ENCODE assay signal across 12 mouse cellular contexts in the genomic region with DNA sequence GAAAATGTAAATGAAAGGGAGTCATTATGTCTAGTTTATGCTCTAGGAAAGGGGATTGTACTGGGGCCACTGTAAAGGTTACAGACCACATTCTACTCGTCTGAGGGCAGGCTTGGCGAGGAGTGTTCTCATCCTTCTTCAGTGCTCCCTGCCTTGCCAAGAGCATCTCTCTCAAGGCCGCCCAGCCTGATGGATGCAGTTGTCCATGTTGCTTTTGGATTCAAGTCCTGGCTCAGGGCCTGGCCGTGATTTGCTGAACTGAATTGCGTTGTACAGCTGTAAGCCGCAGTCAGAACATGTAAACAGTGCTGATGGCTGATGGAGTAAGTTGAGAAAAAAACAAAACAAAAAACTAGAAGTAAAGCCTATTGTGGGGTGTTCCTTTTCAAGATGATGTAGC. TPM values are rescaled to one million over a fixed set of nuclear protein-coding genes. Genes with fewer than 3 reads are reported as not detected.
DNase-seq lines count a peak whose midpoint lies in the region; ATAC-seq lines count a peak whose summit lies in the region.
"Had no signal": no experiment of that assay in that cellular context is flagged by ENCODE, and none has a peak within 500 bp of the region (broad histone marks: within the 10 kb centered on the region; RNA-seq: fewer than 3 reads in every experiment).

No protein-coding gene starts in this region.

- no peaks in the 10 kb centered on the region for H3K27me3 ChIP-seq in heart, embryonic 11.5 days (ENCODE audit: control insufficient read depth, insufficient read depth, low read length)
- H3K27me3 ChIP-seq in midbrain, embryonic 15.5 days (replicated peaks): no peaks in the 10 kb centered on the region
- H3K27me3 ChIP-seq: lung, embryonic 15.5 days; neural tube, embryonic 12.5 days had no signal

- peak; percentile 80 to 88 for DNase-seq in heart, adult 18-20 months
- peak; percentile 29 to 42 for DNase-seq in adrenal gland, postnatal 36 days
- DNase-seq in heart, postnatal 4 days: peak; percentile 69
- peak; percentile 29 for DNase-seq in lung, postnatal 25 days (ENCODE audit: low spot score)
- no peak for DNase-seq in thymus, postnatal 14 days
- DNase-seq in natural killer cell, adult 2 months (ENCODE audit: low spot score in 2 of 2): no peak
- DNase-seq: cerebellum, adult 11-12 months had no signal

- no peaks in the 10 kb centered on the region for H3K36me3 ChIP-seq in heart, embryonic 11.5 days (ENCODE audit: control insufficient read depth, insufficient read depth, low read length)
- H3K36me3 ChIP-seq in midbrain, embryonic 15.5 days (replicated peaks): no peaks in the 10 kb centered on the region
- H3K36me3 ChIP-seq: lung, embryonic 15.5 days; neural tube, embryonic 12.5 days had no signal

- H3K4me1 ChIP-seq in heart, embryonic 11.5 days (ENCODE audit: control insufficient read depth, insufficient read depth, low read length): no peaks in the 10 kb centered on the region
- no peaks in the 10 kb centered on the region for H3K4me1 ChIP-seq in midbrain, embryonic 15.5 days
- H3K4me1 ChIP-seq: lung, embryonic 15.5 days; neural tube, embryonic 12.5 days had no signal

- no peak overlapping the region for H3K4me3 ChIP-seq in heart, embryonic 11.5 days (ENCODE audit: low read depth, low read length)
- no peak overlapping the region for H3K4me3 ChIP-seq in midbrain, embryonic 15.5 days
- H3K4me3 ChIP-seq: erythroblast, embryonic 14.5 days; lung, embryonic 15.5 days; neural tube, embryonic 12.5 days had no signal

- WGBS in heart, embryonic 11.5 days (ENCODE audit: insufficient replicate concordance): 82% methylated on average over 6 of the region's 6 CpGs
- 86% methylated on average over 6 of the region's 6 CpGs for WGBS in midbrain, embryonic 15.5 days

- ATAC-seq in heart, embryonic 11.5 days (replicated peaks; ENCODE audit: insufficient number of reproducible peaks, low FRiP score, low TSS enrichment): no peak
- ATAC-seq in midbrain, embryonic 15.5 days (replicated peaks): no peak

- H3K9me3 ChIP-seq in heart, embryonic 11.5 days (replicated peaks; ENCODE audit: control insufficient read depth, low read length): no peaks in the 10 kb centered on the region
- H3K9me3 ChIP-seq in midbrain, embryonic 15.5 days: no peaks in the 10 kb centered on the region
- H3K9me3 ChIP-seq: lung, embryonic 15.5 days; neural tube, embryonic 12.5 days had no signal

- H3K27ac ChIP-seq in heart, embryonic 11.5 days (ENCODE audit: low read depth, low read length): no peak overlapping the region
- H3K27ac ChIP-seq in midbrain, embryonic 15.5 days: no peak overlapping the region
- H3K27ac ChIP-seq: lung, embryonic 15.5 days; neural tube, embryonic 12.5 days had no signal

- no peak overlapping the region for H3K4me2 ChIP-seq in heart, embryonic 11.5 days
- no peak overlapping the region for H3K4me2 ChIP-seq in midbrain, embryonic 15.5 days
- H3K4me2 ChIP-seq: lung, embryonic 15.5 days; neural tube, embryonic 12.5 days had no signal

- H3K9ac ChIP-seq in heart, embryonic 11.5 days (ENCODE audit: low read depth, low read length): no peak overlapping the region
- H3K9ac ChIP-seq in midbrain, embryonic 15.5 days: no peak overlapping the region
- H3K9ac ChIP-seq: lung, embryonic 15.5 days; neural tube, embryonic 12.5 days had no signal

RNA-seq across cellular contexts. Expression of a gene that starts 7.4 kb away (rescaled TPM):
- under 1 TPM; 0.44 to 0.65 TPM for total RNA-seq in heart, adult 18-20 months (2021)
- 0.32 TPM in 1 of 2 replicates, not detected in the other for polyA plus RNA-seq in heart, embryonic 11.5 days (2014; fragmentation: Nextera tagmentation; extraction: Ambion mirVana)
- under 1 TPM; 0.49 to 0.60 TPM for total RNA-seq in adrenal gland, postnatal 36 days (2021)
- under 1 TPM; 0.38 to 0.47 TPM for total RNA-seq in heart, postnatal 4 days (2021)
- not detected in 2 replicates for polyA plus RNA-seq in midbrain, embryonic 15.5 days (2015; fragmentation: Nextera tagmentation; extraction: Ambion mirVana)
- polyA plus RNA-seq: erythroblast, embryonic 14.5 days had no signal

Comparison
In these comparisons a context has a peak if more than half of its experiments do, and no peak if none do; other contexts are left out.
1. DNase-seq: peak in heart, adult 18-20 months (2 of 2), adrenal gland, postnatal 36 days (2 of 2), heart, postnatal 4 days (single experiment) and lung, postnatal 25 days (single experiment); none in thymus, postnatal 14 days (single experiment) and natural killer cell, adult 2 months (0 of 2).